Mouse (Mus musculus): ENCODE results near the gene Olfr320. TPM values are rescaled to one million over a fixed set of nuclear protein-coding genes. Genes with fewer than 3 reads are reported as not detected.
"Not testable (repeated sequence)": the region's sequence is repeated elsewhere in the genome, so short reads cannot be mapped to it uniquely, and the experiment has no call there.

Gene Olfr320
- polyA plus RNA-seq, 1 experiment from 2014 or later = not detected

DNA sequence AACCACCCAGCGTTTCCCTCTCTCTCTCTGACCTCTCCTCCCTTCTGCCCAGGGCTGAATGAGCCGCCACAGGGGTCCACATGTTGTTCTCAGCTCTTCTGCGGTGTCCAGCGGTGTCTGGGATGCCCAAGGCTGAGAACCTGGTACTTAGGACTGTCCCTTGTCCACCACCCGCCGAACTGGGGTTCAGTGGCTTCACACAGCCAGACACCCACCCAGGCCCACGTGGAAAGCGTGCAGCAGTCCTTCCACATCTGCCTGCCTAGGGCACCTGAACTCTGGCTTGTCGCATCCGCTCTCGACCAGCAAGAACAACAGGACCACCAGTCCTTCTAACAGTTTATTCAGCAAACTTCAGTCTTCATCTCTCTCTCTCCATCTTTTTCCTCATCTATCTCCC, 28.2 kb downstream of the Olfr320 start:
- Histone ChIP-seq H3K27ac (no peak overlapping the region), H3K27me3 (ENCODE audit: poor library complexity, severe bottlenecking) (no peaks in the 10 kb centered on the region), H3K36me3 (replicated peaks) (no peaks in the 10 kb centered on the region), H3K4me3 (no peak overlapping the region), H3K9me3 (no peaks in the 10 kb centered on the region), H3K4me1 (no peaks in the 10 kb centered on the region)
- DNase-seq (ENCODE audit: extremely low spot score, low spot score) = no peak
- 82% methylated on average over 11 of the region's 11 CpGs for WGBS

DNA sequence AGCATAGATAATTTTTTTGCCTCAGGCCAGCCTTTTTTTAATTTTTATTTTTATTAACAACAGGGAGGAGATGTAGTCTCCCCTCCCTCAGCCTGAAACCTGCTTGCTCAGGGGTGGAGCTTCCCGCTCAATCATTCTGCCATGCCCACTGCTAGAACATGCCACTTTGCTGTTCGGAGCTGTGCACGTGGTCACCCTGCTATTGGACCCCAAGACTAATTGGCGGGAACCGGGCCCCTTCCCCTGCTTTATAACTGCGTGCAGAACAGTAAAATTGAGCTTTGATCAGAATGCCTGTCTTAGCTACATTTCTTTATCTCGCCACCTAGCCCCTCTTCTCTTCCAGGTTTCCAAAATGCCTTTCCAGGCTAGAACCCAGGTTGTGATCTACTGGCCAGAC, 36.8 kb downstream of the Olfr320 start:
- DNase-seq (ENCODE audit: extremely low spot score, low spot score); H3K4me1 ChIP-seq; H3K9me3 ChIP-seq; H3K4me3 ChIP-seq; H3K36me3 ChIP-seq (replicated peaks); H3K27ac ChIP-seq; H3K27me3 ChIP-seq (ENCODE audit: poor library complexity, severe bottlenecking): not testable (repeated sequence)
- 92% methylated on average over 7 of the region's 7 CpGs for WGBS

DNA sequence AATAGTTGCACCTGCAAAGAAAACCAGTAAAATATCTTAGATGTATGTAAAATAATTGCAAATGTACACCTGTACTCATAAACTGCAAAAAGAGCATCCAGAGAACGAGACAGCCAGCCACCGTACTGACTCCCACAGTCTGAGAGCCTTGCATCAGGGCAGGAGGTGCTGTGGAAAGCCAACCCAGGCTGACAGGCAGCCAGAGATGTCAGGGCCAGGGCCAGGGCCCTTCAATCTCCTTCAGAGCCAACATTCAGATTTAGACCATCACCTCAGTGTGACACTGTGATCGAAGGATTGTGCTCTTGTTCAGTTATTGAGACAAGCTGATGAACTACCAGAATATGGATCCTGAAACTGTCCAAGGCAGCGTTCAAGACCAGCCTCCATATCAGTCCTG, 38.8 kb downstream of the Olfr320 start:
- DNase-seq (ENCODE audit: extremely low spot score, low spot score) = no peak
- WGBS = 86% methylated on average over 4 of the region's 4 CpGs
- H3K4me1 ChIP-seq = no peaks in the 10 kb centered on the region

DNA sequence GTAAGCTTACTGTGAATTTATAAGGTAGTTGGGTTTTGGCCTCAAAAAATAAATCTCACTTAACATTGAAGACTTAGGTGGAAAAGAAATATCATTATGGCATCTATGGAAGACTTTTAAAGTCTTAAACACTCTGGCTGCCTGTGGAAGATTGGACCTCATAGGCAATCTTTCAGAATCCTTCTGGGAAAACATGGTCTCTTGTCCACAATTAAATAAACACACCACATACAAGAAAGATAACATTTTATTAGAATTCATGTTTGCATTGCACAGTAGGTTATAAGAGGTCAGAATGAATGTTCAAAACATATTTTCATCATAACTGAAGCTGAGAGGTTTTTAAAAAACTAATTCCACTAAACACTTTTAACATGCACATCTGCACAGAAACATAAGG, 43.0 kb downstream of the Olfr320 start, which contains the start of gene Olfr318:
Gene Olfr318 (minus strand): TSS at position 101 of the 400 bp plus-strand sequence.
- no peak within 1 kb of the TSS for H3K27ac ChIP-seq
- H3K27me3 ChIP-seq (ENCODE audit: poor library complexity, severe bottlenecking) = no peaks in the 10 kb centered on the region

More for the DNA sequence above, 38.8 kb downstream of the Olfr320 start:
- Histone ChIP-seq H3K4me3 (no peak overlapping the region), H3K9me3 (no peaks in the 10 kb centered on the region), H3K27ac (no peak overlapping the region), H3K27me3 (ENCODE audit: poor library complexity, severe bottlenecking) (no peaks in the 10 kb centered on the region), H3K36me3 (replicated peaks) (no peaks in the 10 kb centered on the region)

DNA sequence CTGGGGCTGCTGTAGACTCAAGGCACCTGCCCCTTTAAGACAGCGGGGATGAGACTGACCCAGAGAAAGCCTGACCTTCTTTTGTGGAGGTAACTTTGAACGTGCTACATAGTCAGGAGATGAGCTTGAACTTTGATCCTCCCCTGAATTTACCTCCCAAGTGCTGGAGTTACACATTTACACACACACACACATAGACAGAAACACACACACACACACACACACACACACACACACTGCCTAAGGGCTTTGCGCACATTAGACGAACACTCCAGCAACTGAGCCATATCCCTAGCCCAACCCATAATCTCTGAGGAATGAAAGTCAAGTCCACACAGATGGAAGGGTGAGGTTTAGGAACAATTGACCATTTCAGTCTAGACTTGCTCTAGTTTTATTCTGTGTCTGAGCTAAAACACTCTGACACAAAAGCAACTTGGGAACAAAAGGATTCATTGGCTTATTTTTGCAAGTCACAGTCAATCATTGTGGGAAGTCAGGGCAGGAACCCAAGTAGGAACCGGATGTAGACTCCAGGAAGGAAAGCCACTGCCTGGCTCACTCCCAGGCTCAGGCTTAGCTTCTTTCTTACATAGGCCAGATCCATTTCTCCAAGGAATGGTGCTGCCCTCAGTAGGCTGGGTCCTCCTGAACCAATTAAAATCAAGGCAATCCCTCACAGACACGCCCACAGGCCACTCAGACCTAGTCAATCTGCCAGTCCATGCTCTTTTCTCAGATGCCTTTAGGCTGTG, 47.2 kb downstream of the Olfr320 start:
- H3K27ac ChIP-seq; H3K4me3 ChIP-seq; H3K36me3 ChIP-seq (replicated peaks); H3K27me3 ChIP-seq (ENCODE audit: poor library complexity, severe bottlenecking); H3K9me3 ChIP-seq; DNase-seq (ENCODE audit: extremely low spot score, low spot score); H3K4me1 ChIP-seq: not testable (repeated sequence)
- 87% methylated on average over 6 of the region's 6 CpGs for WGBS

More for the DNA sequence above, 43.0 kb downstream of the Olfr320 start, which contains the start of gene Olfr318:
- Histone ChIP-seq H3K9me3 (no peaks in the 10 kb centered on the region), H3K4me1 (no peaks in the 10 kb centered on the region), H3K36me3 (replicated peaks) (no peaks in the 10 kb centered on the region), H3K4me3 (no peak within 1 kb of the TSS)
- no peak for DNase-seq (ENCODE audit: extremely low spot score, low spot score)

DNA sequence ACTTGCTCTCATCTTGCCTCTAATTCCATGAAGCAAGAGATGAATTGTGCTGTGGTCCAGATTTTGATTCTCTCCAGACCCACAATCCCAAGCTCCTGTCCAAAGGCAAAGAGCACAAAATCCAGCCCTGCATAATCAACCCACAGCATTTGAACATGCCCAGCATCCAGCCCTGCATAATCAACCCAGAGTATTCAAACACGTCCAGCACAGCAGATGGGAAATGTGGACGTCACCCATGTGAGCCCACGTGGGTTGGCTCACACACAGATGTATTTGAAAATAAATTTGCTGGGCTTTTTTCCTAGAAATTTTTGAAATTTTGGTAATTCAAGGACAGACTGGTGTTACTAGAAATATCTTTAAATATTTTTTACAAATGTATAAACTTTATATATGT, 52.5 kb downstream of the Olfr320 start:
- Histone ChIP-seq H3K27ac (no peak overlapping the region), H3K4me3 (no peak overlapping the region), H3K27me3 (ENCODE audit: poor library complexity, severe bottlenecking) (no peaks in the 10 kb centered on the region), H3K9me3 (no peaks in the 10 kb centered on the region), H3K4me1 (no peaks in the 10 kb centered on the region), H3K36me3 (replicated peaks) (no peaks in the 10 kb centered on the region)
- 81% methylated on average over 3 of the region's 3 CpGs for WGBS
- no peak for DNase-seq (ENCODE audit: extremely low spot score, low spot score)

Other genes with a start within 250 kb of the Olfr320 start
- not detected in 2 replicates for gene Gm12253, start 248.5 kb upstream of the Olfr320 start, polyA plus RNA-seq (2016; fragmentation: Nextera tagmentation; extraction: Ambion mirVana)
- gene Lypd9, start 228.2 kb upstream of the Olfr320 start, polyA plus RNA-seq (2016; fragmentation: Nextera tagmentation; extraction: Ambion mirVana) = not detected in 2 replicates
- not detected in 2 replicates for gene Olfr30, start 218.8 kb upstream of the Olfr320 start, polyA plus RNA-seq (2016; fragmentation: Nextera tagmentation; extraction: Ambion mirVana)
- not detected in 2 replicates for gene Olfr332, start 188.5 kb upstream of the Olfr320 start, polyA plus RNA-seq (2016; fragmentation: Nextera tagmentation; extraction: Ambion mirVana)
- not detected in 2 replicates for gene Olfr331, start 178.5 kb upstream of the Olfr320 start, polyA plus RNA-seq (2016; fragmentation: Nextera tagmentation; extraction: Ambion mirVana)
- gene Olfr330, start 146.3 kb upstream of the Olfr320 start, polyA plus RNA-seq (2016; fragmentation: Nextera tagmentation; extraction: Ambion mirVana) = not detected in 2 replicates
- not detected in 2 replicates for gene Olfr329-ps, start 134.7 kb upstream of the Olfr320 start, polyA plus RNA-seq (2016; fragmentation: Nextera tagmentation; extraction: Ambion mirVana)
- gene Olfr328, start 125.5 kb upstream of the Olfr320 start, polyA plus RNA-seq (2016; fragmentation: Nextera tagmentation; extraction: Ambion mirVana) = not detected in 2 replicates
- not detected in 2 replicates for gene Olfr224, start 110.5 kb upstream of the Olfr320 start, polyA plus RNA-seq (2016; fragmentation: Nextera tagmentation; extraction: Ambion mirVana)
- gene Olfr325, start 103.4 kb upstream of the Olfr320 start, polyA plus RNA-seq (2016; fragmentation: Nextera tagmentation; extraction: Ambion mirVana) = not detected in 2 replicates
- gene Olfr324, start 86.0 kb upstream of the Olfr320 start, polyA plus RNA-seq (2016; fragmentation: Nextera tagmentation; extraction: Ambion mirVana) = not detected in 2 replicates
- gene 2210407C18Rik, start 65.0 kb upstream of the Olfr320 start, polyA plus RNA-seq (2016; fragmentation: Nextera tagmentation; extraction: Ambion mirVana) = not detected in 2 replicates
- not detected in 2 replicates for gene Olfr323, start 50.6 kb upstream of the Olfr320 start, polyA plus RNA-seq (2016; fragmentation: Nextera tagmentation; extraction: Ambion mirVana)
- gene Trim58, start 40.6 kb upstream of the Olfr320 start, polyA plus RNA-seq (2016; fragmentation: Nextera tagmentation; extraction: Ambion mirVana) = 0.33 and 0.35 TPM in 2 replicates
- not detected in 2 replicates for gene Olfr322, start 22.3 kb upstream of the Olfr320 start, polyA plus RNA-seq (2016; fragmentation: Nextera tagmentation; extraction: Ambion mirVana)
- not detected in 2 replicates for gene Olfr319, start 18.1 kb downstream of the Olfr320 start, polyA plus RNA-seq (2016; fragmentation: Nextera tagmentation; extraction: Ambion mirVana)
- not detected in 2 replicates for gene Olfr318, start 42.9 kb downstream of the Olfr320 start, polyA plus RNA-seq (2016; fragmentation: Nextera tagmentation; extraction: Ambion mirVana)
- not detected in 2 replicates for gene Olfr317, start 58.1 kb downstream of the Olfr320 start, polyA plus RNA-seq (2016; fragmentation: Nextera tagmentation; extraction: Ambion mirVana)
- gene Olfr316, start 71.6 kb downstream of the Olfr320 start, polyA plus RNA-seq (2016; fragmentation: Nextera tagmentation; extraction: Ambion mirVana) = not detected in 2 replicates
- not detected in 2 replicates for gene Olfr315, start 92.1 kb downstream of the Olfr320 start, polyA plus RNA-seq (2016; fragmentation: Nextera tagmentation; extraction: Ambion mirVana)
- gene Olfr314, start 101.9 kb downstream of the Olfr320 start, polyA plus RNA-seq (2016; fragmentation: Nextera tagmentation; extraction: Ambion mirVana) = not detected in 2 replicates
- gene Fam183b, start 120.9 kb downstream of the Olfr320 start, polyA plus RNA-seq (2016; fragmentation: Nextera tagmentation; extraction: Ambion mirVana) = 1.0 and 1.9 TPM in 2 replicates
- gene Olfr313, start 133.9 kb downstream of the Olfr320 start, polyA plus RNA-seq (2016; fragmentation: Nextera tagmentation; extraction: Ambion mirVana) = not detected in 2 replicates
- not detected in 2 replicates for gene Olfr312, start 148.1 kb downstream of the Olfr320 start, polyA plus RNA-seq (2016; fragmentation: Nextera tagmentation; extraction: Ambion mirVana)
- gene Olfr311, start 158.2 kb downstream of the Olfr320 start, polyA plus RNA-seq (2016; fragmentation: Nextera tagmentation; extraction: Ambion mirVana) = not detected in 2 replicates
- gene Gm12258, start 166.1 kb downstream of the Olfr320 start, polyA plus RNA-seq (2016; fragmentation: Nextera tagmentation; extraction: Ambion mirVana) = 8.9 and 9.3 TPM in 2 replicates
- gene 2810021J22Rik, start 186.1 kb downstream of the Olfr320 start, polyA plus RNA-seq (2016; fragmentation: Nextera tagmentation; extraction: Ambion mirVana) = 9.3 and 9.4 TPM in 2 replicates
- 5.8 and 6.4 TPM in 2 replicates for gene Zfp39, start 223.1 kb downstream of the Olfr320 start, polyA plus RNA-seq (2016; fragmentation: Nextera tagmentation; extraction: Ambion mirVana)
- gene Btnl10, start 236.8 kb downstream of the Olfr320 start, polyA plus RNA-seq (2016; fragmentation: Nextera tagmentation; extraction: Ambion mirVana) = 0.05 TPM in 1 of 2 replicates, not detected in the other